Mouse (Mus musculus): ENCODE results near the gene Dnal4. TPM values are rescaled to one million over a fixed set of nuclear protein-coding genes. Genes with fewer than 3 reads are reported as not detected.
"Not testable (repeated sequence)": the region's sequence is repeated elsewhere in the genome, so short reads cannot be mapped to it uniquely, and the experiment has no call there.

Gene Dnal4
- 37.3 and 48.0 TPM in 2 replicates for polyA plus RNA-seq (2016; fragmentation: Nextera tagmentation; extraction: Ambion mirVana)

DNA sequence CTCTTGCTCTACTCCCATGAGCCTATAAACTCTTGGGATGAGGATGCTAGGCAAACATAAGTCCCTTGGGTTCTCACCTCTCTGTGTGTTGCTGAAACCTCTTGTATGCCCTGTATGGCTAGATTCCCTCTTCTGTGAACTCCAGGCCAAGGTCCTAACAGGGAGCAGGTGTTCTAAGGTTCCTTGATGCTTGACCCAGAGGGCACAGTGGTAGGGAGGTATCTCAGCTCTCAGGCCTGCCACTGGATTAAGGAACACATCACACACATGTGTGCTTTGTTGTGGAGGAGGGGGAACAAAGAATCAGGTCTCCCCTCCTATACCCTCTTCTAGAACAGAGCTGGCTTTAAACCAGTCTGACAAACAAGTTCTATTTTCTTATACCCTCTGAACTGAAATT lies at the start of gene Dnal4:
Dnal4 (minus strand) TSS at position 101 of the 400 bp plus-strand sequence.
- no peaks in the 10 kb centered on the region for H3K9me3 ChIP-seq
- H3K27me3 ChIP-seq (ENCODE audit: insufficient read depth, poor library complexity, severe bottlenecking), result no peaks in the 10 kb centered on the region
- no peaks in the 10 kb centered on the region for H3K36me3 ChIP-seq
- H3K4me1 ChIP-seq, result peaks cover 14% of the 10 kb centered on the region
- no peak within 1 kb of the TSS for H3K27ac ChIP-seq
- no peak within 1 kb of the TSS for H3K4me3 ChIP-seq
- no peak for DNase-seq (ENCODE audit: low spot score)

DNA sequence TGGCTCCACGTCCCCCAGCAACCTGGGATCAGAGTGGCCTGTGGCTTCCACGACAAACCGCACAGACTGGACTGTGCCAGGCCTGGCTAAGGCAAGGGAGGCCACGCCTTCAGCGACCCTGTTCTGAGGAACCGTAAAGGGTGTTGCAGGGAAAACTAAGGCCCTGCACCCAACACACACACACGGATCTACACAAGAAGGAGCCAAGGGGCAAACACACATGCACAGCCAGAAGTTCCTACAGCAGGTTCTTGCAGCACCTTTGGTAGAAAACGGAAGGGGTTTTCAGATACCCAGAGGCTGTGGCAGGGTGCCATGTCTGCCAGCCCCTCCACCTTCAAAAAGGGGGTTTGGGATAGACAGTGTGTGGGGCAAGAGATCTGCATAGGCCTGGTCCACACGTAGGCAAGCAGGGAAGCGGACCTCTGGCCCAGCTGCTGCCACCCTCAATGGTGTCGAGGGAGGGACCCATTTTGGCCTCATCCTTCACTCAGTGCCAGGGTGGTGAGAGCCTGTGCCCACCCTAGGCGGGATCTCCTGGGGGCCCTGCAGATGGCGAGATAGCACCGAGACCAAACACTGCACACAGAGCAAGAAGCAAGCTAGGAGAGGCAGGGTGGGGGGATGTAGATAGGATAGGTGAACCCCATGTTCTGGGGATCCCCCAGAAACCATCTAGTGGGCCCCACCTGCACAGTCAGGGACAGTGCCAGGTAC lies 49.6 kb upstream of the Dnal4 start:
- DNase-seq (ENCODE audit: low spot score), result no peak
- no peak overlapping the region for H3K4me3 ChIP-seq
- peaks cover 43% of the 10 kb centered on the region for H3K36me3 ChIP-seq
- no peaks in the 10 kb centered on the region for H3K9me3 ChIP-seq
- H3K27ac ChIP-seq, result no peak overlapping the region
- 87% methylated on average over 14 of the region's 14 CpGs for WGBS
- H3K27me3 ChIP-seq (ENCODE audit: insufficient read depth, poor library complexity, severe bottlenecking), result 0 out of 2 replicates have a peak, but pooled peaks cover 4% of the 10 kb centered on the region
- peaks cover 47% of the 10 kb centered on the region for H3K4me1 ChIP-seq

DNA sequence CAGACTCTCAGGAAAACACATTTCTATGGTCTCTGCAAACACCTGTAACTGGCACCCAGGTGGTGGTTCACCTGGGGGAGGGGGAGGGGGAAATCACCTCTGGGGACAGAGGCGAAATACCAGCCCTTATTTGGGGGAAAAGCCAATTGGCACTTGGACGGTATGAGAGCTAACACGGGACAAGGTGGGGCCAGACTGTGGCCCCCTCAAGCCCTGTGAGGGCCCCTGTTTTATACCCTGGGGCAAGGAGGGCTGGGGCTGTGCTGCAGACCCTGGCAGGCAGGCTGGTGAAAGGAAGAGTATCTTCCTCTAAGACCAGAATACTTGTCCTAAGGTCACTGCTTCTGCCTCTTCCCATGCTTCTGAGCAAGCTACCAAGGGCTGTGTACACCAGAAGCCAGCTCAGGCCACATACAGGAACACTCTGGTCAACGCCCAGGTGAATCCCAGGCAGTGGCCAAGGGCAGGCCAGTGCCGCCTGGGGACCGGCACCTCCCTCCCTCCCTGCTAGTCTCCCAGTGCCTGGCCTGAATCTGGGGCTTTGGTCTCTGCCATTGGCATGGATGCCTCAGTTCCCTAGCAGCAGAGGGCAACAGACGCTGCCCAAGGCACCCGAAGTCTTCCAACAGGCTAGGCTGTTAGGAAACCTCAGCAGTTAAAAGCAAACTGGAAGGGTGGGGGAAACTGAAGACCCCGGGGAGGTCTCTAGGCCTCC lies 48.7 kb upstream of the Dnal4 start:
- H3K4me3 ChIP-seq, result no peak overlapping the region
- no peak for DNase-seq (ENCODE audit: low spot score)
- H3K27me3 ChIP-seq (ENCODE audit: insufficient read depth, poor library complexity, severe bottlenecking), result 0 out of 2 replicates have a peak, but pooled peaks cover 4% of the 10 kb centered on the region
- H3K36me3 ChIP-seq, result peaks cover 38% of the 10 kb centered on the region
- H3K4me1 ChIP-seq, result peaks cover 46% of the 10 kb centered on the region
- no peaks in the 10 kb centered on the region for H3K9me3 ChIP-seq
- 83% methylated on average over 9 of the region's 9 CpGs for WGBS
- no peak overlapping the region for H3K27ac ChIP-seq

DNA sequence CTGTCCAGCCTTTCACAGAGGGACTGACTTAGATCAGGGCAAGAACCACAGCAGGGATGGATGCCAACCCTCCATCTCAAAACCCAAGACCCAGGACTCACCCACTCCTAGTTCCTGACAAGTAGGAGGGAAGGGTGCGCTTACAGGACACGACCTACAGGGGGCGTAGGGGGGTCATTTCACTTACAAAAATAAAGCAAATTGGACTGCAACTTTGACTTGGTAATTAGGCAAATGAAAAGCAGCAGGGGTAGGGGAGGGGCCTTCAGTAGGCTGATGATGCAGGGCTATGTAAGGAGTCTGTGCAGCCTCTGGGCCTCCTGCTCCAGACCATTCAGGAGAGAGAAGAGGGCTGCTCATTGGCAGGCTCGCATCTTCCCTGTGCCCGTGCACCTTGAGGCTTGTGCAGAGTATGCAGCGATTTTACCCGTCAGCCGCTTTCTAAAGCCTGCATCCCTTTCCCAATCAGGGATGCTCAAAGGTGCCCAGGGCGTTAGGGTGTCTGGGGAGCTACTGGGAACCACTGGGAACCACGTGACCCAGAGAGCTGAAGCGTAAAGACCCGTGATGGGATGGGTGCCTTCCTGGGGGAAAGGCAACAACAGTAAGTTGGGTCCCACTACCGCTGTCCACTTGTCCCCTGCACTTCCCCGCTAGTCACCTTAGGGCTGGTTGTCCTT lies 47.6 kb upstream of the Dnal4 start:
- H3K9me3 ChIP-seq, result no peaks in the 10 kb centered on the region
- no peak for DNase-seq (ENCODE audit: low spot score)
- 48% methylated on average over 14 of the region's 14 CpGs for WGBS
- peaks cover 46% of the 10 kb centered on the region for H3K4me1 ChIP-seq
- 0 out of 2 replicates have a peak, but pooled peaks cover 4% of the 10 kb centered on the region for H3K27me3 ChIP-seq (ENCODE audit: insufficient read depth, poor library complexity, severe bottlenecking)
- H3K4me3 ChIP-seq, result no peak overlapping the region
- peaks cover 37% of the 10 kb centered on the region for H3K36me3 ChIP-seq
- no peak overlapping the region for H3K27ac ChIP-seq

DNA sequence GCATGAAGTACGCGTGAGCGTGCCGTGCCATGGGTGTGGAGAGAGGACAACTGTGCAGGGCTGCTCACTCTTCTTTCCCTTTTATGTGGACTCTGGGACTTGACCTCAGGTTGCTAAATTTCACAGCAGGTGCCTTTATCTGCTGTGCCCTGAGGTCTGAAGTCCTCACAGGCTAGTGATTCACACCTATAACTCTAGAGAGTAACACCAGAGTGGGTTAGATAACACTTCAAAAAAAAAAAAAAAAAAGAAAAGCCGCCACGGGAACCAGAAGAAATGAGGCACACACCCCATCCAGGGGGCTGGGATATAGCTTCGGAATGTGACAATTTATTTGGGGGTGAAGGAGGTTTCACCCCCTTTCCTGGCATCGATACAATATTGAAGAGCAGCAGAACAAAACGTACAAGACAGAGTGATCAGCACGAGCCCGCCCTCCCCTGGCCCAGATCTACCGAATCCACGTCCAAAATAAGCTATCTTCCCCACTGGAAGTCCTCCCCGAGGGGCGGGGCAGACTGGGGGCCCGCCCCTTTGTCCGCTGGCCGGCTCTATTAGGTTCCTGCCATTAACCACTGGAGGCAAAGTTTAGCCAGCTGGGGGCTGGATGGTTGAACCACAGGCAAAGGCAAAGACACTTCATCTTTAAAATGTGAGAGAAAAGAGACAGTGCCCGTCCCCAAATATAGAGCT lies 46.1 kb upstream of the Dnal4 start:
- peaks cover 36% of the 10 kb centered on the region for H3K36me3 ChIP-seq

DNA sequence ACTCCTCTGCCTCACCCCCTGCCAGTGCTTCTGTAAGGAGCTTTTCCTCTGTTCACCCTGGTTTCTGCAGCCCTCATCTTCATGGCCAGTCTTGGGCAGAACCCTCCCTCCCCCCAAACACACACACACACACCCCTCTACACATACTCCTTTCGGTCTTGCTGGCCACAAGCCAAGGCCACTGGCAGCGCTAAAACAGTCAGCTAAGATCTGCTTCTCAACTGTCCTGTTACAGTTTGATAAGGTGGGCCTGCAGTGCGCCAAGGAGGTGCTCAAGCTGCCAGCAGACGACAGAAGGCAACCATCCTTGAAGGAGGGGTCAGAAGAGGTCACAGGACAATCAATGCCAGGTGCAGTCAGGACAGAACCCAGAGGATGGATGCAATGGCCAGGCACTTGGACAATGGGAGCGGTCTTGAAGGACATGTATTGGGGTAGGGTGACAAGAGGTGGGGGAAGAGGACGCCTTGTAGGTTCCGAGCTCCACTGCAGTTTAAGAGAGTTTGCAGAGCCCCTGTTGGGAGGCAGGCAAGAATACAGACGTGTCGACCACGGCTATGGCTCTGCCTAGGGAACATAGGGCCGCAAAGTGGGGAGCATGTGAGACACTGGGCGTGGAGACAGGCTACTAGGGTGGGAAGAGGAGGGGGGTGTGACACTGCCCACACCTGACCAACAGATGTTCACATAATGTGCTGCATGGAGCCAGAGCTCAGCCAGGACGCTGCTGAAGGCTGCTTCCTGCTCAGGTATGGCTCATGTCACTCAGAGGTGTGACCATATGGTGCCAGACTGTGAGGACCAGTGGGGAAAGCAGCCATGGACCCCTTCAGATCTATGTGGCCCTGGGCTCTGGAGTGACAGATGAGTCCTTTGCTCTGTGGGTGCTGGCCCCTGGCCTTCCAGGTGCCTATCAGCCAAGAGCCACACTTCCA lies 44.9 kb upstream of the Dnal4 start:
- H3K4me1 ChIP-seq, result peaks cover 32% of the 10 kb centered on the region
- H3K27ac ChIP-seq, result no peak overlapping the region
- 55% methylated on average over 13 of the region's 13 CpGs for WGBS
- no peak overlapping the region for H3K4me3 ChIP-seq
- H3K36me3 ChIP-seq, result peaks cover 24% of the 10 kb centered on the region
- no peaks in the 10 kb centered on the region for H3K9me3 ChIP-seq
- 0 out of 2 replicates have a peak, but pooled peaks cover 4% of the 10 kb centered on the region for H3K27me3 ChIP-seq (ENCODE audit: insufficient read depth, poor library complexity, severe bottlenecking)
- DNase-seq (ENCODE audit: low spot score), result no peak

More for the DNA sequence above, 46.1 kb upstream of the Dnal4 start:
- Histone ChIP-seq H3K9me3 (no peaks in the 10 kb centered on the region), H3K4me1 (peaks cover 42% of the 10 kb centered on the region), H3K27me3 (ENCODE audit: insufficient read depth, poor library complexity, severe bottlenecking) (0 out of 2 replicates have a peak, but pooled peaks cover 4% of the 10 kb centered on the region), H3K4me3 (no peak overlapping the region), H3K27ac (no peak overlapping the region)
- WGBS, result 57% methylated on average over 19 of the region's 19 CpGs
- DNase-seq (ENCODE audit: low spot score), result no peak

DNA sequence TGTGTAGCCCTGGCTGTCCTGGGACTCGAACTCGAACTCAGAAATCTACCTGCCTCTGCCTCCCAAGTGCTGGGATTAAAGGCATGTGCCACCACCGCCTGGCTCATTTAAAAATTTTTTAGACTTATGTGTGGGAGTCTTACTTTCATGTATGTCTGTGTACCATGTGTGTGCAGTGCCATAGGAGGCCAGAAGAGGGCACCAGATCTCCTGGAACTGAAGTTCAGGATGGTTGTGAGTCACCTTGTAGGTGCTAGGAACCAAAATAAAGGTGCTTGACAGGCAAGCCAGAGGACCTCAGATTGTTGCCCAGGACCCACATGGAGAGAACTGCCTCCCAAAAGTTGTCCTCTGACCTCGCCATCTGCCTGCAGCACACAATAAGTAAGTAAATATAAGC lies 40.7 kb upstream of the Dnal4 start:
- Histone ChIP-seq H3K27me3 (ENCODE audit: insufficient read depth, poor library complexity, severe bottlenecking) (peaks cover 25% of the 10 kb centered on the region), H3K4me3 (no peak overlapping the region), H3K27ac (no peak overlapping the region), H3K36me3 (peaks cover 8% of the 10 kb centered on the region), H3K9me3 (no peaks in the 10 kb centered on the region), H3K4me1 (peaks cover 18% of the 10 kb centered on the region)
- DNase-seq (ENCODE audit: low spot score), result no peak
- WGBS, result 78% methylated on average over 4 of the region's 4 CpGs

- H3K4me1 ChIP-seq, result peaks cover 6% of the 10 kb centered on the region; the same call in 1 of the 2 replicates
- DNase-seq (ENCODE audit: low spot score), result no peak
- no peaks in the 10 kb centered on the region for H3K36me3 ChIP-seq
- H3K27me3 ChIP-seq (ENCODE audit: insufficient read depth, poor library complexity, severe bottlenecking), result peaks cover 59% of the 10 kb centered on the region
- H3K4me3 ChIP-seq, result no peak overlapping the region
- 43% methylated on average over 8 of the region's 8 CpGs for WGBS
- H3K9me3 ChIP-seq, result no peaks in the 10 kb centered on the region
- no peak overlapping the region for H3K27ac ChIP-seq
Observed at GRCm38 (mm10) chr15:79813666-79814258, 36.1 kb upstream of the Dnal4 start.

- not testable (repeated sequence) for H3K4me3 ChIP-seq; H3K9me3 ChIP-seq; H3K27ac ChIP-seq; H3K4me1 ChIP-seq; H3K36me3 ChIP-seq; DNase-seq (ENCODE audit: low spot score)
- peaks cover 64% of the 10 kb centered on the region for H3K27me3 ChIP-seq (ENCODE audit: insufficient read depth, poor library complexity, severe bottlenecking)
- 66% methylated on average over 2 of the region's 2 CpGs for WGBS
Observed at GRCm38 (mm10) chr15:79812840-79813239, 35.2 kb upstream of the Dnal4 start.

- H3K4me3 ChIP-seq, result no peak overlapping the region
- H3K4me1 ChIP-seq, result peaks cover 6% of the 10 kb centered on the region; the same call in 1 of the 2 replicates
- H3K9me3 ChIP-seq, result no peaks in the 10 kb centered on the region
- H3K27me3 ChIP-seq (ENCODE audit: insufficient read depth, poor library complexity, severe bottlenecking), result peaks cover 81% of the 10 kb centered on the region
- no peak overlapping the region for H3K27ac ChIP-seq
- WGBS, result 59% methylated on average over 4 of the region's 4 CpGs
- H3K36me3 ChIP-seq, result no peaks in the 10 kb centered on the region
- DNase-seq (ENCODE audit: low spot score), result no peak
Observed at GRCm38 (mm10) chr15:79810997-79811396, 33.3 kb upstream of the Dnal4 start.

- WGBS, result 56% methylated on average over 3 of the region's 3 CpGs
- peaks cover 84% of the 10 kb centered on the region for H3K27me3 ChIP-seq (ENCODE audit: insufficient read depth, poor library complexity, severe bottlenecking)
Observed at GRCm38 (mm10) chr15:79810061-79810460, 32.4 kb upstream of the Dnal4 start.

More at GRCm38 (mm10) chr15:79810061-79810460, 32.4 kb upstream of the Dnal4 start:
- no peaks in the 10 kb centered on the region for H3K9me3 ChIP-seq
- no peak overlapping the region for H3K4me3 ChIP-seq
- no peaks in the 10 kb centered on the region for H3K36me3 ChIP-seq
- H3K4me1 ChIP-seq, result peaks cover 8% of the 10 kb centered on the region
- H3K27ac ChIP-seq, result no peak overlapping the region
- DNase-seq (ENCODE audit: low spot score), result no peak

Data from heart, embryonic 10.5 days (tissue).